Mouse (Mus musculus): Measurements from ENCODE around the gene Mrpl41. TPM values are rescaled to one million over a fixed set of nuclear protein-coding genes. Genes with fewer than 3 reads are reported as not detected.

The Mrpl41 gene
- polyA plus RNA-seq, 1 experiment from 2014 or later, result 130 TPM

DNA sequence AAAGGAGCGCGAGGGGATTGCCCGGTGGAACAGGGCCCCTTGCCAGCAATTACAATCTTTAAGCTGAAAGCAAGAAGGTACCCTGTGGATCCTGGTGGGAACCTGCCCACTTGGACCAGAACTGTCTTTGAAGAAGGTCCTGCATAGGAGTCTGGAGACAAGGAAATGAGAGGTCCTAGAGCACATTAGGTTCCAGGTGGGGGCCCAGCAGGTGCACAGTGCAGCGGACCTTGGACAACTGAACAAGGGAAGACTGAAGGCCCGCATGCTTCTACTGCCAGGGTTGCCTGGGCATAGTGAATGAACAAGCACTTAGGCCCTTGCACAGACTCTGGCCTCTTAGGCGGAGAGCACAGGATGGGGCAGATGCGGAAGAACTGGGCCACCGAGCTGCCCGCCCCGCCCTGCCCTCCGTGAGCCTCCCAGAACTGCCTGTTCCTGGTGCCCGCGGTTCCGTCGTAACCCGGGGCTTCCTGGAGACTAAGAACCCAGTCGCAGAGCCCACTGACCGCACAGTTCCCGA lies 40.4 kb downstream of the Mrpl41 start:
- H3K4me2 ChIP-seq, result peak overlapping the region; percentile 98
- H3K4me3 ChIP-seq, result peak overlapping the region; percentile 78
- WGBS, result 9% methylated on average over 19 of the region's 19 CpGs
- ATAC-seq (replicated peaks; ENCODE audit: insufficient number of reproducible peaks, insufficient read depth, low FRiP score, low read depth), result peak; percentile 55
- peaks cover 13% of the 10 kb centered on the region for H3K4me1 ChIP-seq (replicated peaks)
- no peaks in the 10 kb centered on the region for H3K27me3 ChIP-seq
- H3K36me3 ChIP-seq, result no peaks in the 10 kb centered on the region
- H3K9me3 ChIP-seq (replicated peaks), result no peaks in the 10 kb centered on the region
- H3K27ac ChIP-seq, result peak overlapping the region; percentile 51
- peak overlapping the region; percentile 70 for H3K9ac ChIP-seq

DNA sequence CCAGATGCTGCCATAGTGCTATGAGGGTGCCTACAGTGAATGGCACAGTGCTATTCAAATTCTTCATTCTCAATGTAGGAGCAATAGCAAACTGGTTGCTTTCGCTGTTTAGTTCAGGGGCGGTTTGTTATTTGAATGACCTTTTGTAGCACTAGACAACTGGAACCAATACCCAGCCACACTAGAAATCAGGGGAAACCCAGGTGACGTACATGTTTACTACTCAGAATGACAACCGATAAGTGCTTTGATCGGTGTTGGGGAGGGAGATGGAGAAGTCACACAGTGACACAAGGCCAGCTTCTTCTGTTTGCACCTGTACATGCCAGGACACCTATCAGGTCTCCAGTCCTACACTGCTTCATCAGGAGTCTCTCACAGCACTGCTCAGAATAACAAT lies 45.3 kb downstream of the Mrpl41 start:
- H3K4me1 ChIP-seq (replicated peaks), result peaks cover 12% of the 10 kb centered on the region
- H3K9me3 ChIP-seq (replicated peaks), result no peaks in the 10 kb centered on the region
- no peak overlapping the region for H3K27ac ChIP-seq

DNA sequence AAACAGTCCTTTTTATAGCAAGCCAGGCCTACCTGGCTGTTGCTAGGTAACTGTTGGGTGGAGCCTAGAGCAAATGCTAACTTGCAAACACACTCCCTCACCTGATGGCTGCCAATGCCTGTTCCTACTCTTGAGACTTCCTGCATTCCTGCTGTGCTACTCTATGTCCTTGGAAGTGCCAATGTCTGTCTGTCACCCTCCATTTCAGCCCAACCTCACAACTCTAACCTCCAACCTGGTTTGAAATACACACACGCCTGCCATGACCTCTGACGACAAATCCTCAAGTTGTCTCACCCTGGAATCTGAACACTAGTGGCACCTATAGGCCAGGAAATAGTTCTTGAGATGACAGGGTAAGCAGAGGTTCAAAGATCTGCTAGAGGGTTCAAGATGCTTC lies 45.8 kb downstream of the Mrpl41 start:
- Histone ChIP-seq H3K9ac (no peak overlapping the region), H3K9me3 (replicated peaks) (no peaks in the 10 kb centered on the region), H3K4me3 (no peak overlapping the region), H3K27ac (no peak overlapping the region), H3K4me1 (replicated peaks) (peaks cover 7% of the 10 kb centered on the region), H3K27me3 (no peaks in the 10 kb centered on the region), H3K4me2 (no peak overlapping the region), H3K36me3 (no peaks in the 10 kb centered on the region)
- whole genome bisulfite sequencing, result 47% methylated on average over 2 of the region's 2 CpGs
- ATAC-seq (replicated peaks; ENCODE audit: insufficient number of reproducible peaks, insufficient read depth, low FRiP score, low read depth), result no peak

More for the DNA sequence above, 45.3 kb downstream of the Mrpl41 start:
- ATAC-seq (replicated peaks; ENCODE audit: insufficient number of reproducible peaks, insufficient read depth, low FRiP score, low read depth), result no peak
- H3K9ac ChIP-seq, result no peak overlapping the region
- no peaks in the 10 kb centered on the region for H3K36me3 ChIP-seq
- no peak overlapping the region for H3K4me2 ChIP-seq
- 82% methylated on average over 5 of the region's 5 CpGs for WGBS
- H3K4me3 ChIP-seq, result no peak overlapping the region
- H3K27me3 ChIP-seq, result no peaks in the 10 kb centered on the region

DNA sequence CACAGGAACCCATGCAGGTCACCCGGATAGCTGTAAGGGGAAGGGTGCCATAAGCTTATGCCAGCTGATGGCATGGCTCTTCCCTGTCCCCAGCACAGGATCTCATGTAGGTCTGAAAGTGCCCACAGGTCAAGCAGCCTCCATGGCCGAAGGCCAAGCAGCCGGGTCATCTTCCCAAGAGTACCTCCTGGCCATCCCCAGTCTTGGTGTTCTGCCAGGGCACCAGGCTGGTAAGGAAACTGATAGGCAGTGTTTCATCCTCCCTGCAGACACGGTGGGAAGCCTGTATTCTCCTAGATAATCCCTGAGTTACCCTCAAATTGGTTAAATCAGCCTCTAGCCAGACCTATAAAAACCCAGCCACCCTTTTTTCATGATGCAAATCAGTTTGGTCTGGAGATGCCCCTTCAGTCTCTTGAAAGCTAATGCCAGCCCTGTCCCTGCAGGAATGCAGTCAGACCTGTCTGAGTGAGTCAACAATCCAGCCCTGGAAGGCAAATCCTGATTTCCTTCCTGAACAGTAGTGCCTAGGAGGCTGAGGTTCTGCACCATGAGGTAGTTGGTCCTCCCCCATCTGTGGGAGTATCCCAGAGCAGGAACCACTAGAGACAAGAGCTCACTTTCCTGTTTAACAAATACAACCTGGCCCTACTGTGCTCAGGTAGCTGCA lies 47.0 kb downstream of the Mrpl41 start:
- peak overlapping the region; percentile 16 for H3K27ac ChIP-seq
- 51% methylated on average over 4 of the region's 4 CpGs for WGBS
- H3K9me3 ChIP-seq (replicated peaks), result no peaks in the 10 kb centered on the region
- H3K4me1 ChIP-seq (replicated peaks), result peaks cover 6% of the 10 kb centered on the region; the same call in 1 of the 2 replicates
- H3K4me3 ChIP-seq, result no peak overlapping the region
- H3K9ac ChIP-seq, result no peak overlapping the region
- H3K27me3 ChIP-seq, result no peaks in the 10 kb centered on the region
- no peaks in the 10 kb centered on the region for H3K36me3 ChIP-seq
- no peak; the same call in 1 of the 2 replicates for ATAC-seq (replicated peaks; ENCODE audit: insufficient number of reproducible peaks, insufficient read depth, low FRiP score, low read depth)
- H3K4me2 ChIP-seq, result no peak overlapping the region

DNA sequence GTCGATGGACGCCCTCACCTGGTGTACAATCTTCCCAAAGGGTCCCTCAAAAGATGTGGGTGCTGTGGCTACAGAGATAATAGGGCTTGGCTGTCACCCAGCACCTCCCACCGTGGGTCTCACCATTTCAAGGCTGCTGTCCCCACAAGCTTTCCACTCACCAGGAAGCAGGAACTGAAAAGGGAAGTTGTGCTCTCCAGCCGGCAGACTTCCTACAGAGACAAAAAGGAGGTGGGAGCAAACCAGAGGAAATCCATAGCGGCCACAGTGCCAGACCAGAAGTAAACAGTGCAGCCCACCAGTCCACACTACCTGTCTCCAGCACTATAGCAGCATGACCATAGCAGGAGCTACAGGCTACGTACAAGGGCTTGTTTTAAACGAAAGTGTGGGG lies 47.9 kb downstream of the Mrpl41 start:
- H3K4me1 ChIP-seq (replicated peaks), result peaks cover 6% of the 10 kb centered on the region; the same call in 1 of the 2 replicates
- H3K9me3 ChIP-seq (replicated peaks), result no peaks in the 10 kb centered on the region
- no peaks in the 10 kb centered on the region for H3K36me3 ChIP-seq
- H3K4me3 ChIP-seq, result no peak overlapping the region
- no peak for ATAC-seq (replicated peaks; ENCODE audit: insufficient number of reproducible peaks, insufficient read depth, low FRiP score, low read depth)
- H3K27ac ChIP-seq, result no peak overlapping the region
- no peak overlapping the region for H3K4me2 ChIP-seq
- no peak overlapping the region for H3K9ac ChIP-seq
- H3K27me3 ChIP-seq, result no peaks in the 10 kb centered on the region
- WGBS, result 60% methylated on average over 7 of the region's 7 CpGs

DNA sequence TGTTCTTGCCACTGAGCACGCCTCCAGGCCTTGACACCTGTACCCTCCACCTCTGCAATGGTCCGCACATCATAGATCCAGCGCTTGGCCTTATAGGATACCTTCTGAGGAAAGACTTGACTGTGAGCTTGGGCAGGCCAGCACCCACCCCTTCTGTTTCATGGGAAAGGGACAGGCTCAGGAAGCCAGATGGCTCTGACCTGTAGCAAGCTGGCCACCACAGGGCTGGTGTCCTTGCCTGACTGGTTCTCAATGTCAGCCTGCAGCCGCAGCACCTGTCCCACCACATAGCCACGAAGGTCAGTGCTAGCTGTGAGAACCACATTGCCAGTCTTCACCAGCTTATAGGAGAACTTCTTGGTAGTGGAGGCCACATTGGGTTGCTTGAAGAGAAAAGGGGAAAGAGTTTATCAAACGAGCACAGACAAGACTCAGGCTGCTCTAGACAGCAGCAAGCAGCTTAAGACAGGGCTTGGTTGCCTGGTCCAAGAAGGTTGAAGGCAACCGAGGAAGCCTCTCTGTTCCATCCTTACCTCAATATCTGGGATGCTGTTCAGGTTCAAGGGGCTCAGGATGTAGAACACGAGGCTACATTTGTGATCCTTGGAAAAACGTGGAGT lies 48.4 kb downstream of the Mrpl41 start:
- ATAC-seq (replicated peaks; ENCODE audit: insufficient number of reproducible peaks, insufficient read depth, low FRiP score, low read depth), result no peak
- Histone ChIP-seq H3K36me3 (no peaks in the 10 kb centered on the region), H3K4me1 (replicated peaks) (peaks cover 6% of the 10 kb centered on the region; the same call in 1 of the 2 replicates), H3K4me3 (no peak overlapping the region), H3K9ac (no peak overlapping the region), H3K27me3 (no peaks in the 10 kb centered on the region), H3K27ac (no peak overlapping the region), H3K4me2 (no peak overlapping the region), H3K9me3 (replicated peaks) (no peaks in the 10 kb centered on the region)
- WGBS, result 78% methylated on average over 9 of the region's 9 CpGs

DNA sequence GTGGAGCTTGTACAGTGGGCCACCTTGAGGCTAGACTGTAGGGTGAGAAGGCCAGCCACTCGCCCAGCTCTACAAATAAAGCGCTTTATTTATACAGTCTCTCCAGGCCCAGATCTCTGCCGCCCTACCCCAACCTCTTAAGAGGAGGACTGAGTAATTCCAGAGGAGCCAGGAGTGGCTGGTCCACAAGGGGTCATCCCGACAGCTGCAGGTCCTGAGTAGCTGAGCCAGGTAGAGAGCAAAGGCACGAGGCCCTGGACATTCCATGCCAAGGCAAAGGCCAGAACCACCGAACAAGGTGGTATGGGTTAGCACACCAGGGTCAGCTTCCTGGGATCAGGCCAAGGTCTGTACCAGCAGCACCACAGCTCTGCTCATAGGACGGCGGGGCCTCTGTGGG lies 49.6 kb downstream of the Mrpl41 start:
- no peak for ATAC-seq (replicated peaks; ENCODE audit: insufficient number of reproducible peaks, insufficient read depth, low FRiP score, low read depth)
- WGBS, result 84% methylated on average over 8 of the region's 8 CpGs

More for the DNA sequence above, 49.6 kb downstream of the Mrpl41 start:
- Histone ChIP-seq H3K4me1 (replicated peaks) (peaks cover 6% of the 10 kb centered on the region; the same call in 1 of the 2 replicates), H3K4me3 (no peak overlapping the region), H3K36me3 (no peaks in the 10 kb centered on the region), H3K9ac (no peak overlapping the region), H3K9me3 (replicated peaks) (no peaks in the 10 kb centered on the region), H3K4me2 (no peak overlapping the region), H3K27ac (no peak overlapping the region), H3K27me3 (no peaks in the 10 kb centered on the region)

Small RNA genes within 50 kb of the gene (microRNA-seq; reads per million reads assigned to microRNA genes)
- not detected for gene Gm22875

Other genes with a start within 250 kb of the Mrpl41 start
- 0.11 and 0.60 TPM in 2 replicates for gene Cacna1b, start 211.9 kb downstream of the Mrpl41 start, polyA plus RNA-seq (2015; fragmentation: Nextera tagmentation; extraction: Ambion mirVana)
- 43.1 and 54.5 TPM in 2 replicates for gene Ehmt1, start 55.5 kb downstream of the Mrpl41 start, polyA plus RNA-seq (2015; fragmentation: Nextera tagmentation; extraction: Ambion mirVana)
- gene Arrdc1, start 39.8 kb downstream of the Mrpl41 start, polyA plus RNA-seq (2015; fragmentation: Nextera tagmentation; extraction: Ambion mirVana), result 17.6 and 26.3 TPM in 2 replicates
- gene Zmynd19, start 25.3 kb downstream of the Mrpl41 start, polyA plus RNA-seq (2015; fragmentation: Nextera tagmentation; extraction: Ambion mirVana), result 8.4 and 10.8 TPM in 2 replicates
- 15.6 and 18.5 TPM in 2 replicates for gene Dph7, start 12.7 kb downstream of the Mrpl41 start, polyA plus RNA-seq (2015; fragmentation: Nextera tagmentation; extraction: Ambion mirVana)
- 10.3 and 11.3 TPM in 2 replicates for gene Pnpla7, start 935 bp upstream of the Mrpl41 start, polyA plus RNA-seq (2015; fragmentation: Nextera tagmentation; extraction: Ambion mirVana)
- 55.9 and 68.2 TPM in 2 replicates for gene Nsmf, start 79.3 kb upstream of the Mrpl41 start, polyA plus RNA-seq (2015; fragmentation: Nextera tagmentation; extraction: Ambion mirVana)
- not detected in 2 replicates for gene Entpd8, start 105.2 kb upstream of the Mrpl41 start, polyA plus RNA-seq (2015; fragmentation: Nextera tagmentation; extraction: Ambion mirVana)
- 0.15 and 0.16 TPM in 2 replicates for gene Noxa1, start 120.1 kb upstream of the Mrpl41 start, polyA plus RNA-seq (2015; fragmentation: Nextera tagmentation; extraction: Ambion mirVana)
- gene Nrarp, start 205.7 kb upstream of the Mrpl41 start, polyA plus RNA-seq (2015; fragmentation: Nextera tagmentation; extraction: Ambion mirVana), result 17.3 and 19.0 TPM in 2 replicates
- 5.8 and 10.3 TPM in 2 replicates for gene Tor4a, start 221.8 kb upstream of the Mrpl41 start, polyA plus RNA-seq (2015; fragmentation: Nextera tagmentation; extraction: Ambion mirVana)
- gene Nelfb, start 236.4 kb upstream of the Mrpl41 start, polyA plus RNA-seq (2015; fragmentation: Nextera tagmentation; extraction: Ambion mirVana), result 62.7 and 79.5 TPM in 2 replicates
- gene Stpg3, start 239.5 kb upstream of the Mrpl41 start, polyA plus RNA-seq (2015; fragmentation: Nextera tagmentation; extraction: Ambion mirVana), result not detected in 2 replicates
- gene Fam166a, start 243.6 kb upstream of the Mrpl41 start, polyA plus RNA-seq (2015; fragmentation: Nextera tagmentation; extraction: Ambion mirVana), result 0.57 and 0.65 TPM in 2 replicates
- gene Tubb4b, start 249.6 kb upstream of the Mrpl41 start, polyA plus RNA-seq (2015; fragmentation: Nextera tagmentation; extraction: Ambion mirVana), result 358 and 463 TPM in 2 replicates

Measured in heart, embryonic 15.5 days (tissue).